Mouse (Mus musculus) C2C12 (cell line): ENCODE data around the gene Nanos2. TPM values are rescaled to one million over a fixed set of nuclear protein-coding genes. Genes with fewer than 3 reads are reported as not detected.

Experiments used
- H3K27me3 ChIP-seq: one replicate; pipeline ENCODE4 v1.6.1; 2011; ENCODE audit not compliant: control insufficient read depth, insufficient read depth, insufficient read length
- H3K36me3 ChIP-seq: one replicate; pipeline ENCODE4 v1.6.1; 2011; ENCODE audit not compliant: control insufficient read depth, insufficient read depth
- H3K4me3 ChIP-seq: one replicate; pipeline ENCODE4 v1.5.1; 2011; ENCODE audit warnings: mild to moderate bottlenecking, control low read depth; ENCODE audit not compliant: poor library complexity, insufficient read depth, severe bottlenecking
- H3K79me2 ChIP-seq: one replicate; pipeline ENCODE4 v1.6.1; 2011; ENCODE audit not compliant: control insufficient read depth, insufficient read depth
- H3K79me3 ChIP-seq: one replicate; pipeline ENCODE4 v1.6.1; 2011; ENCODE audit warnings: low read depth, control low read depth
- H3ac ChIP-seq: one replicate; pipeline ENCODE3; 2011; ENCODE audit warnings: low read depth; ENCODE audit not compliant: control insufficient read depth, insufficient read length
- CEBPB ChIP-seq: IDR thresholded peaks from one replicate; pipeline ENCODE4 v1.6.1; 2011; ENCODE audit warnings: low read depth, mild to moderate bottlenecking, control low read depth, moderate library complexity
- CTCF ChIP-seq: IDR thresholded peaks from one replicate; pipeline ENCODE4 v1.5.1; 2011; ENCODE audit not compliant: control insufficient read depth, insufficient read depth, insufficient read length
- FOSL1 ChIP-seq: IDR thresholded peaks from one replicate; pipeline ENCODE4 v1.8.0; 2011; ENCODE audit warnings: mild to moderate bottlenecking, low read length; ENCODE audit not compliant: poor library complexity, insufficient read depth, severe bottlenecking
- MAX ChIP-seq: IDR thresholded peaks from one replicate; pipeline ENCODE4 v1.6.1; 2011; ENCODE audit warnings: mild to moderate bottlenecking, control low read depth
- MYOD1 ChIP-seq: IDR thresholded peaks from one replicate; pipeline ENCODE4 v1.6.1; 2011; ENCODE audit warnings: low read depth; ENCODE audit not compliant: control insufficient read depth, insufficient read length
- MYOG ChIP-seq: IDR thresholded peaks from one replicate; pipeline ENCODE4 v1.6.1; 2011; ENCODE audit not compliant: control insufficient read depth, insufficient read length; ENCODE audit errors: extremely low read depth
- USF1 ChIP-seq: IDR thresholded peaks from one replicate; pipeline ENCODE4 v1.6.1; 2011; ENCODE audit warnings: low read depth, mild to moderate bottlenecking, control low read depth, moderate library complexity
- polyA plus RNA-seq: library from polyadenylated mRNA; unstranded; fragments of >200 nt; fragmentation: generic; extraction: Trizol; gene quantifications from one replicate; pipeline ENCODE4 v1.2.1, GENCODE M21; 2012; ENCODE audit warnings: missing spikeins

Nanos2 gene
- polyA plus RNA-seq, 1 experiment: not detected

- Histone ChIP-seq H3ac (peak overlapping the region; percentile 30), H3K36me3 (no peaks in the 10 kb centered on the region), H3K79me2 (no peaks in the 10 kb centered on the region), H3K27me3 (peaks cover 9% of the 10 kb centered on the region), H3K4me3 (peak overlapping the region; percentile 36), H3K79me3 (no peaks in the 10 kb centered on the region)
- no peak for TF ChIP-seq CTCF
- no peak for TF ChIP-seq USF1
- no peak for TF ChIP-seq MAX
- TF ChIP-seq MYOG: no peak
- TF ChIP-seq MYOD1: no peak
- TF ChIP-seq FOSL1: no peak
- TF ChIP-seq CEBPB: no peak
Measured at GRCm38 (mm10) chr7:18991660-18992293, 4.6 kb downstream of the Nanos2 start.

DNA sequence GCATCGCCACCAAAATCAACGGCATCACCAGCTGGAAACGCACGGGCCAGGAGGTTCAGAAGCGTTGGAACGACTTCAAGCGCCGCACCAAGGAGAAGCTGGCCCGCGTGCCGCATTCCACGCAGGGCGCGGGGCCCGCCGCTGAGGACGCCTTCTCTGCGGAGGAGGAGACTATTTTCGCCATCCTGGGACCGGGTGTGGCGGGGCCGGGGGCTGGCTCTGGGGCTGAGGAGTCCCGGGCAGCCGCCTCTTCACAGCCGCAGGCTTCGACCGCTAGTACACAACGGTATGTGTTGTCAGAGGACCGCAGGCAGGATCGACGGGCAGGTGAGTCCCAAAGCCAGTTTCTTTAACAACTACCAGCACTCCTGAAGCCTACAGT lies 5.1 kb downstream of the Nanos2 start:
- Histone ChIP-seq H3K79me3 (no peaks in the 10 kb centered on the region), H3K27me3 (peaks cover 8% of the 10 kb centered on the region)
- TF ChIP-seq USF1: no peak
- no peak for TF ChIP-seq MAX
- no peak for TF ChIP-seq CTCF
- TF ChIP-seq FOSL1: no peak
- TF ChIP-seq MYOD1: no peak
- TF ChIP-seq MYOG: no peak
- TF ChIP-seq CEBPB: no peak

DNA sequence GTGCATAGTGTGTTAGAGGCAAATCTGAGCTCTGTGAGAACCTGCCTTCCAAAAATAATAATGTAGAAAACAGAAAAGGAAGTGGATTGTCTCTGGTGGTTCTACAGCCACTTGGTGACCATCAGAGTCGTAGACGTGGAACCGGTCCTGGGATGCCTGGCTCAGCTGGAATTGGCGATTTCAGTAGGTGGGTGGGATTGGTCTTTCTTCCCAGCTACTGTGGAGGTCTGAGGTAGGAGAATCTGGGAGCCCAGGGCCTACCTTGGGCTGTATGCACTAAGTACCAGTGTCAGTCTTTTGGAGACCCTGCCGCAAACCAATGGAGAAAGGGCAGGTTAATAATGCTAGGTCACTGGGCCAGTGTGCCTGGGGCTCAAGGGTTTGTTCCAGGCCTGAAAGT lies 5.8 kb downstream of the Nanos2 start:
- Histone ChIP-seq H3ac (no peak overlapping the region), H3K79me3 (no peaks in the 10 kb centered on the region), H3K79me2 (no peaks in the 10 kb centered on the region), H3K4me3 (no peak overlapping the region), H3K36me3 (no peaks in the 10 kb centered on the region), H3K27me3 (peaks cover under 1% of the 10 kb centered on the region)
- TF ChIP-seq USF1 (no peak), MYOG (no peak), MYOD1 (no peak), CEBPB (no peak), FOSL1 (no peak), MAX (no peak), CTCF (no peak)

More for the DNA sequence above, 5.1 kb downstream of the Nanos2 start:
- Histone ChIP-seq H3K36me3 (no peaks in the 10 kb centered on the region), H3ac (peak overlapping the region; percentile 30), H3K4me3 (peak overlapping the region; percentile 36), H3K79me2 (no peaks in the 10 kb centered on the region)

DNA sequence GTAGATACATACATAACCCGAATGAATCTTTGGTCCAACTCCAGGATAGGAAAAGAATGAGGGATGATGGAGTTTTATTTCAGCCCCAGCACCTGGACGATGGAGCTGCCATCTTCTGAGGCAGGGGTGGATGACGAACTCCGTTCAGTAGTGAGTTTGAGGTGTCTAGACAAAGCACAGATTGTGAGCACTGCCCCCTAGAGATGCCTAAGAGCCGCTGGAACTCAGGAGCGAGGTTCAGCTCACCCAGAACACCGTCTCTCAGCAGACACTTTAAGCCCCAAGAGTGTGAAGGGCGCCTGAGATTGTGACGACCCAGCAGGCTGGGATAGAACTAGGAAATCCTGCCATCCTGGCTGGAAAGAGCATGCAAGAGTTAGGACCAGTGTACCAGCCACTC lies 11.6 kb downstream of the Nanos2 start:
- no peak for TF ChIP-seq USF1
- TF ChIP-seq FOSL1: no peak
- Histone ChIP-seq H3ac (no peak overlapping the region), H3K79me2 (no peaks in the 10 kb centered on the region), H3K4me3 (no peak overlapping the region), H3K27me3 (no peaks in the 10 kb centered on the region), H3K36me3 (no peaks in the 10 kb centered on the region), H3K79me3 (no peaks in the 10 kb centered on the region)

DNA sequence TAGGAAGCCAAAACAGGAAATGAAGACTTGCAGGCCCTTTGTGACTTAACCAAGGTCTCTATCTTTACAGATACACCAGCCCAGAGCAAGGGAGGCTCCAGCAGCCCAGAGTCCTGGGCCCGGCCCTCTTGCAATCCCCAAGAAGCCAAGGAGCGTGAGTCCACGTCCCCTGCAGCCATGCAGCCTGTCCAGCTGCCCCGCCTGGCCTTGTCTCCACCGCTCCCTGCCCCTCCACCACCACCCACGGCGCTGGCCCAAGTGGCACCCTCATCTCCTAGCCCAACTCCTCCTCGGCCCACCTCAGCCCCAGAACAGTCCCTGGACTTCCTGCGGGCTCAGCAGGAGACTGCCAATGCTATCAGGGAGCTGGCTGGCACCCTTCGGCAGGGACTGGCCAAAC lies 13.2 kb downstream of the Nanos2 start:
- no peak overlapping the region for H3K4me3 ChIP-seq
- no peaks in the 10 kb centered on the region for H3K36me3 ChIP-seq
- H3K27me3 ChIP-seq: no peaks in the 10 kb centered on the region
- H3ac ChIP-seq: no peak overlapping the region
- TF ChIP-seq USF1: no peak
- TF ChIP-seq MYOD1: no peak
- no peak for TF ChIP-seq MAX
- TF ChIP-seq CTCF: no peak
- no peak for TF ChIP-seq CEBPB
- no peak for TF ChIP-seq MYOG
- no peak for TF ChIP-seq FOSL1
- H3K79me3 ChIP-seq: peaks cover 6% of the 10 kb centered on the region
- peaks cover 12% of the 10 kb centered on the region for H3K79me2 ChIP-seq
